Comparison of ENCODE assay signal across 22 mouse cellular contexts in genomic region chr1:157028682-157029081, GRCm38 (mm10).
DNase-seq lines count a peak whose midpoint lies in the region; ATAC-seq and TF ChIP-seq lines count a peak whose summit lies in the region.
"Had no signal": no experiment of that assay in that cellular context is flagged by ENCODE, and none has a peak within 500 bp of the region (broad histone marks: within the 10 kb centered on the region; RNA-seq: fewer than 3 reads in every experiment).

No protein-coding gene starts in this region.

- H3K27me3 ChIP-seq in heart, embryonic 10.5 days (ENCODE audit: insufficient read depth, poor library complexity, severe bottlenecking), result no peaks in the 10 kb centered on the region
- no peaks in the 10 kb centered on the region for H3K27me3 ChIP-seq in spleen, adult 2 months (ENCODE audit: control insufficient read depth, insufficient read depth, low read length)
- H3K27me3 ChIP-seq: embryonic facial prominence, embryonic 12.5 days; forebrain, embryonic 12.5 days had no signal

- 86% methylated on average over 3 of the region's 3 CpGs for WGBS in heart, embryonic 10.5 days
- 64% methylated on average over 3 of the region's 3 CpGs for WGBS in spleen, adult 2 months

- no peaks in the 10 kb centered on the region for H3K36me3 ChIP-seq in heart, embryonic 10.5 days
- H3K36me3 ChIP-seq in spleen, adult 2 months (ENCODE audit: control insufficient read depth, insufficient read depth, low read length), result no peaks in the 10 kb centered on the region
- H3K36me3 ChIP-seq: embryonic facial prominence, embryonic 10.5 days; embryonic facial prominence, embryonic 12.5 days; forebrain, embryonic 10.5 days; forebrain, embryonic 12.5 days had no signal

- H3K4me3 ChIP-seq in heart, embryonic 10.5 days, result no peak overlapping the region
- no peak overlapping the region for H3K4me3 ChIP-seq in spleen, adult 2 months (ENCODE audit: extremely low read depth, insufficient read depth, insufficient read length)
- H3K4me3 ChIP-seq: embryonic facial prominence, embryonic 10.5 days; embryonic facial prominence, embryonic 12.5 days; erythroblast, embryonic 14.5 days; forebrain, embryonic 10.5 days; forebrain, embryonic 12.5 days had no signal

- H3K27ac ChIP-seq in heart, embryonic 10.5 days, result no peak overlapping the region
- peak overlapping the region; percentile 81 for H3K27ac ChIP-seq in spleen, adult 2 months (ENCODE audit: insufficient read depth, low read length)
- H3K27ac ChIP-seq: embryonic facial prominence, embryonic 10.5 days; embryonic facial prominence, embryonic 12.5 days; forebrain, embryonic 10.5 days; forebrain, embryonic 12.5 days had no signal

- 0 out of 2 replicates have a peak, but pooled peaks have one; percentile 39 for ATAC-seq in erythroblast, adult 5-6 weeks (replicated peaks; ENCODE audit: low FRiP score, poor library complexity, severe bottlenecking)
- ATAC-seq: CD4-positive, CD25-positive, alpha-beta regulatory T cell, adult 4 months; forebrain, embryonic 14.5 days; forebrain, embryonic 16.5 days had no signal

- TF ChIP-seq POLR2A in spleen, adult 2 months (IDR thresholded peaks at IDR 0.05; ENCODE audit: low read depth, low read length), result no peak

- H3K4me1 ChIP-seq in heart, embryonic 10.5 days, result peaks cover 4% of the 10 kb centered on the region; the same call in 1 of the 2 replicates
- peaks cover 24% of the 10 kb centered on the region for H3K4me1 ChIP-seq in spleen, adult 2 months (ENCODE audit: control insufficient read depth, insufficient read depth, insufficient read length)
- H3K4me1 ChIP-seq: embryonic facial prominence, embryonic 10.5 days; embryonic facial prominence, embryonic 12.5 days; forebrain, embryonic 12.5 days had no signal

- TF ChIP-seq CTCF in spleen, adult 2 months (IDR thresholded peaks at IDR 0.05; ENCODE audit: extremely low read depth, insufficient read depth, insufficient read length, insufficient replicate concordance), result no peak

- DNase-seq in heart, adult 11 months, result peak; percentile 78
- DNase-seq in heart, embryonic 10.5 days (ENCODE audit: low spot score), result no peak
- no peak for DNase-seq in spleen, adult 2 months (ENCODE audit: low read depth in 1 of 2, low spot score in 2 of 2)
- DNase-seq in spleen, postnatal 10 days (ENCODE audit: low spot score in 2 of 2), result no peak
- DNase-seq in adrenal gland, adult 2 months, result no peak
- DNase-seq: adrenal gland, adult 8-10 months; adrenal gland, postnatal 14 days; adrenal gland, postnatal 36 days; cerebellum, adult 11 months; cerebellum, adult 18-20 months; cerebellum, adult 8-10 months; cerebellum, postnatal 10 days; cerebellum, postnatal 25 days had no signal

- no peaks in the 10 kb centered on the region for H3K9me3 ChIP-seq in heart, embryonic 10.5 days
- H3K9me3 ChIP-seq: embryonic facial prominence, embryonic 10.5 days; embryonic facial prominence, embryonic 12.5 days; forebrain, embryonic 10.5 days; forebrain, embryonic 12.5 days had no signal
